Comparison of ENCODE assay signal across 15 mouse cellular contexts in genomic region chr14:17847211-17847610, GRCm38 (mm10).
DNase-seq lines count a peak whose midpoint lies in the region; ATAC-seq and TF ChIP-seq lines count a peak whose summit lies in the region.
"Had no signal": no experiment of that assay in that cellular context is flagged by ENCODE, and none has a peak within 500 bp of the region (broad histone marks: within the 10 kb centered on the region; RNA-seq: fewer than 3 reads in every experiment).

No protein-coding gene starts in this region.

- peak; percentile 20 for DNase-seq in kidney, adult 2 months
- DNase-seq in kidney, adult 8-10 months = no peak
- peak; percentile 44 to 54 for DNase-seq in adrenal gland, postnatal 36 days
- peak; percentile 42 for DNase-seq in liver, postnatal 0 days
- DNase-seq in thymus, adult 2 months = no peak
- DNase-seq: cerebellum, adult 9-10 months; right cerebral cortex, postnatal 25 days; thymus, postnatal 25 days had no signal

- no peaks in the 10 kb centered on the region for H3K9me3 ChIP-seq in kidney, embryonic 15.5 days (replicated peaks)
- no peaks in the 10 kb centered on the region for H3K9me3 ChIP-seq in liver, postnatal 0 days (ENCODE audit: low read length)
- H3K9me3 ChIP-seq: embryonic facial prominence, embryonic 13.5 days; forebrain, embryonic 10.5 days; lung, embryonic 15.5 days; stomach, embryonic 15.5 days had no signal

- H3K4me1 ChIP-seq in kidney, adult 2 months (ENCODE audit: control insufficient read depth, insufficient read depth, low read length) = peaks cover 4% of the 10 kb centered on the region; the same call in 1 of the 2 replicates
- H3K4me1 ChIP-seq in kidney, embryonic 15.5 days = peaks cover 15% of the 10 kb centered on the region; the same call in 1 of the 2 replicates
- H3K4me1 ChIP-seq in liver, postnatal 0 days (ENCODE audit: insufficient read depth) = peaks cover 11% of the 10 kb centered on the region
- H3K4me1 ChIP-seq in thymus, adult 2 months (replicated peaks; ENCODE audit: control insufficient read depth, insufficient read depth, low read length) = no peaks in the 10 kb centered on the region
- H3K4me1 ChIP-seq: forebrain, embryonic 10.5 days; lung, embryonic 15.5 days; stomach, embryonic 15.5 days had no signal

- no peak overlapping the region for H3K27ac ChIP-seq in kidney, adult 2 months (ENCODE audit: insufficient read depth, low read depth, low read length)
- H3K27ac ChIP-seq in kidney, embryonic 15.5 days = no peak overlapping the region
- no peak overlapping the region for H3K27ac ChIP-seq in liver, postnatal 0 days (ENCODE audit: low read depth)
- no peak overlapping the region for H3K27ac ChIP-seq in thymus, adult 2 months (ENCODE audit: control insufficient read depth, insufficient read depth, low read length)
- H3K27ac ChIP-seq: embryonic facial prominence, embryonic 13.5 days; forebrain, embryonic 10.5 days; lung, embryonic 15.5 days; stomach, embryonic 15.5 days had no signal

- WGBS in kidney, adult 2 months = 57% methylated on average over 8 of the region's 8 CpGs
- 26% methylated on average over 8 of the region's 8 CpGs for WGBS in kidney, embryonic 15.5 days
- 52% methylated on average over 8 of the region's 8 CpGs for WGBS in liver, postnatal 0 days (ENCODE audit: insufficient replicate concordance)
- 84% methylated on average over 8 of the region's 8 CpGs for WGBS in thymus, adult 2 months

- no peak overlapping the region for H3K9ac ChIP-seq in kidney, embryonic 15.5 days
- H3K9ac ChIP-seq in liver, postnatal 0 days (replicated peaks) = no peak overlapping the region
- H3K9ac ChIP-seq: embryonic facial prominence, embryonic 13.5 days; lung, embryonic 15.5 days; stomach, embryonic 15.5 days had no signal

- no peaks in the 10 kb centered on the region for H3K36me3 ChIP-seq in kidney, adult 2 months (ENCODE audit: control insufficient read depth, insufficient read depth, low read length)
- no peaks in the 10 kb centered on the region for H3K36me3 ChIP-seq in kidney, embryonic 15.5 days
- no peaks in the 10 kb centered on the region for H3K36me3 ChIP-seq in liver, postnatal 0 days (replicated peaks; ENCODE audit: insufficient read depth, low read length)
- no peaks in the 10 kb centered on the region for H3K36me3 ChIP-seq in thymus, adult 2 months (ENCODE audit: control insufficient read depth, insufficient read depth, low read length)
- H3K36me3 ChIP-seq: embryonic facial prominence, embryonic 13.5 days; forebrain, embryonic 10.5 days; lung, embryonic 15.5 days; stomach, embryonic 15.5 days had no signal

- H3K4me3 ChIP-seq in kidney, adult 2 months (ENCODE audit: insufficient read depth, low read depth, low read length) = no peak overlapping the region
- no peak overlapping the region for H3K4me3 ChIP-seq in kidney, embryonic 15.5 days (replicated peaks)
- no peak overlapping the region for H3K4me3 ChIP-seq in liver, postnatal 0 days (ENCODE audit: low read depth, low read length)
- no peak overlapping the region for H3K4me3 ChIP-seq in thymus, adult 2 months (ENCODE audit: control insufficient read depth, insufficient read depth, low read length)
- H3K4me3 ChIP-seq: embryonic facial prominence, embryonic 13.5 days; forebrain, embryonic 10.5 days; lung, embryonic 15.5 days; stomach, embryonic 15.5 days had no signal

- TF ChIP-seq EP300 in liver, postnatal 0 days (IDR thresholded peaks at IDR 0.05; ENCODE audit: low read depth) = no peak

- no peak for TF ChIP-seq POLR2A in kidney, adult 2 months (IDR thresholded peaks at IDR 0.05; ENCODE audit: low read depth, low read length)
- no peak for TF ChIP-seq POLR2A in thymus, adult 2 months (IDR thresholded peaks at IDR 0.05; ENCODE audit: control insufficient read depth, extremely low read depth, insufficient read depth, low read length, poor library complexity)

- peak; percentile 83 for ATAC-seq in kidney, embryonic 15.5 days (replicated peaks; ENCODE audit: low FRiP score)
- ATAC-seq in liver, postnatal 0 days = peak; percentile 50; the same call in 1 of the 2 replicates
- no peak for ATAC-seq in frontal cortex, adult (ENCODE audit: low TSS enrichment)

- H3K4me2 ChIP-seq in kidney, embryonic 15.5 days = no peak overlapping the region
- H3K4me2 ChIP-seq in liver, postnatal 0 days (ENCODE audit: low read depth, low read length) = no peak overlapping the region
- H3K4me2 ChIP-seq: embryonic facial prominence, embryonic 13.5 days; lung, embryonic 15.5 days; midbrain, embryonic 11.5 days; stomach, embryonic 15.5 days had no signal

- no peak for TF ChIP-seq CTCF in kidney, adult 2 months (conservative IDR thresholded peaks at IDR 0.05; ENCODE audit: insufficient read depth, insufficient read length, low read depth, low read length)
- no peak for TF ChIP-seq CTCF in liver, postnatal 0 days (IDR thresholded peaks at IDR 0.05; ENCODE audit: low read depth)
- TF ChIP-seq CTCF in thymus, adult 2 months (IDR thresholded peaks at IDR 0.05; ENCODE audit: borderline replicate concordance, control insufficient read depth, extremely low read depth, insufficient read depth, low read length, poor library complexity) = no peak

- H3K27me3 ChIP-seq in kidney, adult 2 months (replicated peaks; ENCODE audit: control insufficient read depth, insufficient read depth, low read length) = no peaks in the 10 kb centered on the region
- H3K27me3 ChIP-seq in kidney, embryonic 15.5 days = no peaks in the 10 kb centered on the region
- H3K27me3 ChIP-seq in liver, postnatal 0 days (ENCODE audit: insufficient read depth, low read length) = no peaks in the 10 kb centered on the region
- no peaks in the 10 kb centered on the region; the same call in 1 of the 2 replicates for H3K27me3 ChIP-seq in thymus, adult 2 months (ENCODE audit: control insufficient read depth, insufficient read depth, low read length)
- H3K27me3 ChIP-seq: embryonic facial prominence, embryonic 13.5 days; lung, embryonic 15.5 days; stomach, embryonic 15.5 days had no signal

Comparison
In these comparisons a context has a peak if more than half of its experiments do, and no peak if none do; other contexts are left out.
1. DNase-seq: peak in kidney, adult 2 months (single experiment), adrenal gland, postnatal 36 days (2 of 2) and liver, postnatal 0 days (single experiment); none in kidney, adult 8-10 months (0 of 2) and thymus, adult 2 months (single experiment).